Mouse (Mus musculus): Measurements from ENCODE around the gene Ncapg2. TPM values are rescaled to one million over a fixed set of nuclear protein-coding genes. Genes with fewer than 3 reads are reported as not detected.

Ncapg2 gene
- 1 to 10 TPM; 3.6 to 4.2 TPM for total RNA-seq (2021)
- long read RNA-seq, experiment 1, partial matches to known transcripts: 1 of 2 reads
- long read RNA-seq, experiment 1, other reads (novel, unspliced or antisense): 0 of 2 reads
- long read RNA-seq, experiment 2: 0 reads

DNA sequence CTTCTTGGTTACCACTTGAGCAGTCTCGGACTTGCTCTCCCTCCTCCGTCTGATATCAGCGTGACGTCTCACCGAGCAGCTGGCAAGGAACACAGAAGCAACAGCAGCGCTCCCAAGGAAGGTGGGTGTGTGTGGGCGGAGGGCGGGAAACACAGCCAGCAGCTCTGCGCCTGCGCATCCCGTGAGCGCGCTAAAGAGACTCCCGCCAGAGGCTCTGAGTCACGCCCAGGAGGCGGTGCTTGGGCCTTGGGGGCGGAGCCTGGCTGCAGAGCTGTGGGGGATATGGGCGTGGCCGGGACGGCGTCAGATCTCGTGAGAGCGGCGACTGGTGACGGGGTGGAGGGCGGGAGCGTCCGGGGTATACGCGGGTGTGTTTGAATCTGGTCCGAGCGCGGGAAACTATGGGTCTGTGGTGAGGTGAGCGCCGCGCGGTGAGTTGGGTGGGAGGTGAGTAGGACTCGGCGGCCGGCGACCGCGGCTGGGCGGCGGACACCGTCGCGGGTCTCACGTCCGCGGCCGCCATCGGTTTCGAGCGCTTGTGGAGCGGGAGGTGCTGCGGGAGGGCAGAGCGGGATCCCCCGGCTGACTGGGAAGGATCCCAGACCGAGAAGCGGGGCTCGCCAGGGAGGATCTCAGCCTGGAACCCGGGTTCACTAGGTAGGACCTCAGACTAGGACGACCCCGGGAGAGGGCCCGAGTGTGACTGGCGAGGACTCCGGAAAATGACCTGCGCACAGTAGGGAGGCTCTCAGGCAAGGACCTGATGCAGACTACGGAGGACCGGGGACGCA lies at the start of gene Ncapg2:
Gene Ncapg2, plus strand, starts transcription at position 358 of the 791 bp plus-strand sequence.
- peak; percentile 99 for DNase-seq (ENCODE audit: low spot score in 2 of 2)

DNA sequence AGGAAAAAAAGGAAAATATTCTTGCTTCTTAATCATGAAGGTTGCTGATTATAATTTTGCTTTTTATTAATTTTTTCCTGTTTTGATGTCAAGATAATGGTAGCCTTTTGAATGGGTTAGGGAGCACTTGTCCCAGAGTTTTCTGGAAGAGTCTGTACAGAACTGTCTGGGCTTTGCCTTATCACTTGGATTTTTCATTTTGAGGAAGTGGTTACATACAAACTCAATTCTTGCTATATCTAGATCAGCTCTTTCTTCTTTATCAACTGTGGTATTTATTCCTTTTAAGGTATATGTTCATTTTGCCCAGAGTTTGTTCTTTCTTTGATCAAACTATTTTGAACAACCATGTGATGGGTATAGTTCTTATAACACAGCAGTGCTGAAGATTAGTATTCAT lies 43.1 kb upstream of the Ncapg2 start:
- DNase-seq (ENCODE audit: low spot score in 2 of 2): no peak

DNA sequence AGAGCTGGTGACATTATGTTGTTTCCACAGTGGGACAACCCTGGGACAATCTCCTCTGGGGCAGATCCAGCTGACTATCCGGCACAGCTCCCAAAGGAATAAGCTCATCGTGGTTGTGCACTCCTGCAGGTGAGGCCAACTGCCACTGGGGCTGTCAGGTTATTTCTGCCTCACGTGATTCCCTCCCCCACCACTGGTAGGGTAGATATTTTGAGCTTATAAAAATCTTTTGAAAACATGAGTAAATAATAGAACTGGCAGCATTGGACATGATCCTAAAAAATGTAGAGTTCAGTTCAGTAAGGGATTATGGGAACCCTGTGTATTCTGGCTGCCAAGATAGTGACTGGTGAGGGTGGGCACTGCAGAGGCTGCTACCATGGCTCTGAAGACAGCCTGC lies 38.3 kb upstream of the Ncapg2 start:
- DNase-seq (ENCODE audit: low spot score in 2 of 2): no peak

DNA sequence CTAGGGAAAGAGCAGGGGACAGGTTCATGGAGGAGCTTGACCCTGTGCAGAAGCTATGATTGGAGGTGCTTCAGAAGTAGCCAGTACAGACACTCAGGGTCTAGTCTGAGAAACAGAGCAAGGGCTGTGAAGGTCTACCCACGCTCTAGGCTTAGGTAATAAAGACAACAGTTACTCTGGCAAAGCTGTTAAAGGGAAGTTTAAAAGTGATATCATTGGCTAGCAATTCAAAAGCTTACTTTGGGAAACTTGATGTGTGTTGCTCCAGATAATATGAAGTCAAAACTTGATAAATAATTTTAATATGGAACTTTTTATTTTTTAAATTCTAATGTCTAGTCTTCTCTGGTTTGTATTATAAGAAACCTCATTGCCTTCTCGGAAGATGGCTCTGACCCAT lies 37.9 kb upstream of the Ncapg2 start:
- DNase-seq (ENCODE audit: low spot score in 2 of 2): no peak

DNA sequence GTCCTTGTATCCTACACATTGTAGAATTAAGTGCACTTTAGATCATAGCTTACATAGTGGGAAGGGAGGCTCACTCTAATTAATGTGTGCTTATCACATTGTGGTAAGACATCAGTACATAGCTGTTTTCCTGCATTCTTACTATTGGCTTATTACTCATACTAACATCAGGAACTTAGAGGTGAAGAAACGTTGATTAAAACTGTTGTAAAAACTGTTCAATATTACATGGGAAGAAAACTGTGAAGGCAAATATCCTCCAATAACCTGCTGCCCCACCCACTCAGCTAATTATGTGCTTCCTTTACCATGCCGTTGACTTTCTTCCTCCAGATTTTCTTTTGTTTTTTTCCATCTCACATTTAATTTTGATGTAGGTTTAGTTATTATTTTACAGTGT lies 36.3 kb upstream of the Ncapg2 start:
- no peak for DNase-seq (ENCODE audit: low spot score in 2 of 2)

DNA sequence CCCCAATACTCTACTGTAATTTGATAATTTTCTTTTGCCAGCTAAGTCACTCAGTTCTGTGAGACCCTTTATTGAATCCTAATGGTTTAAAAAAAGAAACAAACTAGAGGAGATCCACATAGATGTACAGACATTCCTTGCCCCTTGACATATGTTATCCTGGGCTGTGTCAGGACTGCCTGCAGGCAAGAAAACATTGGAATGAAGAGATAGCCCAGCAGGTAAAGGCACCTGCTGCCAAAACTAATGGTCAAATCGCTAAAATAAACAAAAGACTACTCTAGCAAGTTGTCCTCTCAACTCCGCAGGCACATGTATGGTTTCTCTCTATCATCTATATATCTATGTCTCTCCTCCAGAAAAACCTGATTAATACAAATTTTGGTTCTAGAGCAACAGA lies 22.1 kb upstream of the Ncapg2 start:
- DNase-seq (ENCODE audit: low spot score in 2 of 2): no peak

DNA sequence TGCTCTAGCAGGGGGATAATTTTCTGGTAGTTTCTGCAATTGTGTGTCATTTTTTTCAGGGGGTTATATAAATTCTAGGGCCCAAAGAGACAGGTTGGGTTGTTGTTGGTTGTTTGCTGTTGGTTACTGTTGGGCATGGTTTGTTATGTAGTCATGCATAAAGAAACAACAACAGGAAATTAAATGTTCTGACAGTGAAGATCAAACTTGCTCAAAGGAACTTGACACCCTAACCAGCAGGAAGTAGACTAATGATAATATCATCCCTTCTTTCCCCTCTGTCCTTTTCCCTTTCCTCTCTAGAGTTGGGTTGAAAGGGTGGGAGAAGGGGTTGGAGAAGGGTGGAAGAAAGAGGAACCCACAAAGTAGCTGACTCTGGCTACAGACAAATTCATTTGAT lies 21.2 kb upstream of the Ncapg2 start:
- no peak for DNase-seq (ENCODE audit: low spot score in 2 of 2)

DNA sequence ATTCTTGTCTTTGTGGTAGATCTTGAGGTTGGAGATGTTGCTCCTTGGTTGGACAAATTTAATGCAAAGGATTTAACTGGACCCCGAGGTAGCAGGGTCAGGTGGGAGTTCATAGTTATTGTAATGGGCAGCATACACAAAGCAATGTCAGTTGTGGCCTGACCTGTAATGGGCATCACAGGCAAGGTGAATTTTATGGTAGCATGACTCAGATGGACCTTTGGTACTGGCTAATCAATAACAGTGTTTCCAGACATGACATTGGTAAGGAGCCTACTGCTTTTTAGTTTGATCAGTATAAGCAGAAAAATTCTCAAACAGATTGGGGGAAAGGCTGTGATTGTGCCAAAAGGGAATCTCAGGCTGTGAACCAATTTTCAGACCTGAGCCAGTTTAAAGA lies 18.4 kb upstream of the Ncapg2 start:
- no peak for DNase-seq (ENCODE audit: low spot score in 2 of 2)

DNA sequence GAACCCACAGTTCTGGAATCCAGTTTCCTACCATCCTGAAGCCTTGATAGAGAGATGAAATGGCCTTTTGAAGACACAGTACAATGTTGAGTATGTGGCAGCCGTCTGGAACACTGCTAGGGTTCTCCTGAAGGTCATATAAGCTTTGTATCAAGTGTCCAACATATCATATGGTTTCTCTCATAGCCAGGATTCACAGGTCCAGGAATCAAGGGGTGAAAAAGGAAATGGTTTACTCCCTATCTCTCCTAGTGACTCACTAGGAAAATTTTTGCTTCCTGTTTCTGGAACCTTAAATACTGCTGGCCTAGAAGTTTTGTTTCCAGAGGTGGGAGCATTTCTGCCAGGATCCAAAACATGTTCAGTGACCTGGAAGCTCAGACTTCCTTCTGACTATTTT lies 15.3 kb upstream of the Ncapg2 start:
- no peak for DNase-seq (ENCODE audit: low spot score in 2 of 2)

DNA sequence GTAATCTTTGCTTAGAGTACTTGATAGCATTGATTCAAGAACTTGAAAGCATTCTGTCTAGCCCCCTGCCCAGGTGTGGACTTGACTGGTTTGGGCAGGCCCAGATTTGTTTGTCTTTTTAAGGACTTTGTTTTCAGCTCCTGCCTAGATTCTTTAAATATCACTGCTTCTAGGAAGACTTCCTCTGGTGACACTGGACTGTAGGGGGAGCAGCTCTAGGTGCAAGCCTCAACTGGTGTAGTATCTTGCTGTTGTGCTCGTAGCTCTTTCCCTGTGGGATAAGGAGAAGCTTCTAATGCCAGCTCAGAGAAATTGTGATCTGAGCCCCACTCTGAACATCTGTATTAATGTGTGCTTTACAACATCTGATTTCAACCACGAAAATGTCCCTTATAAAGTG lies 10.9 kb upstream of the Ncapg2 start:
- DNase-seq (ENCODE audit: low spot score in 2 of 2): no peak

DNA sequence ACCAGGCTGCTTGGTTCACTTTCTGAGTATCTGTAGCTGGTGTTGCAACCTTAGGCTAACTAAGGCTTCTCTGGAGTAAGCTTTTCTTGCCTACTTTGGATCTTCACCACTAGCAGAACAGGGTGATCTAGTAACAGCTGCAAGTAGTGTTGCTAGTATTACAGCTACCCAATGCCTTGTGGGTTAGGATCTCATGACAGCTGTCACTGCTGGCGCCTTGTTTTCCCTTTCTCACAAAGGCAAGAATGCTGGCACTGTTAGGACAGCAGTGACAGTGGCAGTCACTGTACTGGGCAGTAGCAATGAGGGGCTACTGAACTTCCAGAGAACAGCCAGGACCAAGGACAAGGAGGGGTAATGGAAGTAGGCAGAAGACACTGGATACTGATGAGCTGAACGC lies 9.9 kb upstream of the Ncapg2 start:
- no peak for DNase-seq (ENCODE audit: low spot score in 2 of 2)

DNA sequence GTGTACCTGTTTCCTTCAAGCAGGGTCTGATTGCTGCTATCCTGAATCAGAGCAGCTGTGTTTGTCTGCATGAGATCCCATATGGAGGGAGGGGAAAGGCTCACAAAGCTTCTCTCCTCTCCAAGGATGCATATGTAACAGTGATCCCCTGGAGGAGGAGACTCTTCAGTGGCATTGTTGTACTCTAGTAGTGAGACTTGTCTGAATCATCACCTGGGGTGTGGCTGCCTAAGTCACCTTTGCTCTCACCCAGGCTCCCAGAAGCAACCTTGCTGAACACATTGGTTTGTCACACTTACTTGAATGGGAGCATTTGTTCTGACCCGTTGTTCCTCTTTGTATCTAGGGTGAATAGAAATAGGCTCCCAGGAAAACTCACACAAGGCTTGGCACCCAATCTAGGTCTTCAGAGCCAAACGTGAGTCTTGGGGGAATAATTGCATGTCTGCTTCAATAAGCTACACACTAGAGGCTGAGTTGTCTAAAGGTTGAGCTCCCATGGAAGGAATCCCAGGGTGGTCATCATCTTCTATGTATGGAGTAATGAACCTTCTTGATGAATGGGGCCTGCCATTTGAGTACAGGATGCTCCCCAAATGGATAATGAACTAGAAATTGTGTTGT lies 9.0 kb upstream of the Ncapg2 start:
- DNase-seq (ENCODE audit: low spot score in 2 of 2): no peak

DNA sequence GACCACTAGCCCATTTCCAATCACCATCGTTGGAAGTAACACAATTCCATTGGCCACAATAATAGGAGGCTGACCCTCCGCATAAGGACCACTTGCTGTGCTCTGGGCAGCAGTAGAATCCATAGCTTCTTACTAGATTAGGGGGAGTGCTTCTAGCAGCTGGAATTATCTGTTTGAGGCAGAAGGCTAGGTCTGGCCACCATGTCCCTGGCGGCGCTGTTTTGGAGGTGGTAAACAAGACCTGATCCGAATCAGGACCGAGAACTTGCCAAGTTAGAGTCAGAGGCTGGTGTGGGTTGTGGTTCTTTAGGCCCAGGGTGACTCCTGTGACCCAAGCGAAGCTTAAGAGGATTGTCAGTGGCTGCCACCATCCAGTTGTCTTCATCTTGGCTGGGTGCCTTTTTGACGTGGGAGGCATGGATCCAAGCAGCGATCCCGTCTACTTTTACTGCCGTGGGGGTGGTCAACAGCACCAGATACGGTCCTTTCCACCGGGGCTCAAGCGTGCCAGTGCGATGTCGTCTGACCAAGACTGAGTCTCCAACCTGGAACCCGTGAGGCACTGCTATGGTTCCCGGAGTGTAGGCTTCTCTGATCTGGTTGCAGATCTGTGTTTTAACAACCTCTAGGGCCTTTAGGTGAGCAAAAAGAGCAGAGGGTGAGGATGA lies 1.1 kb upstream of the Ncapg2 start:
- DNase-seq (ENCODE audit: low spot score in 2 of 2): peak in 1 of 2 experiments; percentile 24

DNA sequence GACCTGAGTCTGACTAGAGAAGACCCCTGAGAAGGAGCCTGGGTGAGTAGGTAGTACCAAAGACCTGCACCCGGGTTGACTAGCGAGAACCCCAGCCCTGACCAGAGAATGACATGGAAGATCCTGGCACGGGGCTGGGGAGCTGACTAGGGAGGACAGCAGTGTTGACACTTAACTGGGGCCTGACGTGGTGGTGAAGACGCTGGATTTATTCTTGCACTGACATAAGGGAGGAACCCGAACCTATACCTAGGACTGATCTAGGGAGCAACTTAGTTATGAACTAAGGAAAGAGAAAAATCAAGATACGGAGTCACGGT lies 594 bp downstream of the Ncapg2 start:
- DNase-seq (ENCODE audit: low spot score in 2 of 2): peak in 1 of 2 experiments; percentile 21

DNA sequence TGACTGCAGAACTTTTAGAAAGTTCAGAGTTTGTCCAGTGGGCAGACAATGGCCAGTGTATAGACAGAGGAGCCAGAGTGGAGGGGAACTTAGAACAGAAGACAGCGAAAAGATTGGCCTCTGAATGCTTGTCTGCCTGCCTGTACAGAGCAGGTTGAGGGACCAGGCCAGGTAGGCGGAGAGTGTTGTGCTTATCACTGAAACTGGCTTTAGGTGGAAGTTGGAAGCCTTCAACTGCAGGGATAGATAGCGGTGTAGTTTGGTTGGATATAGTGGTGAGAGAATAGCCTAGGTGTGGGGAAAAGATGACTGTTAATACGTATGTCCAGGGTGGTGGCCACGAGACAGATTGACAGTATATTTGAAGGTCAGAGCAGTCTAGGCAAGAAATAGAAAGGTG lies 2.7 kb downstream of the Ncapg2 start:
- DNase-seq (ENCODE audit: low spot score in 2 of 2): no peak

DNA sequence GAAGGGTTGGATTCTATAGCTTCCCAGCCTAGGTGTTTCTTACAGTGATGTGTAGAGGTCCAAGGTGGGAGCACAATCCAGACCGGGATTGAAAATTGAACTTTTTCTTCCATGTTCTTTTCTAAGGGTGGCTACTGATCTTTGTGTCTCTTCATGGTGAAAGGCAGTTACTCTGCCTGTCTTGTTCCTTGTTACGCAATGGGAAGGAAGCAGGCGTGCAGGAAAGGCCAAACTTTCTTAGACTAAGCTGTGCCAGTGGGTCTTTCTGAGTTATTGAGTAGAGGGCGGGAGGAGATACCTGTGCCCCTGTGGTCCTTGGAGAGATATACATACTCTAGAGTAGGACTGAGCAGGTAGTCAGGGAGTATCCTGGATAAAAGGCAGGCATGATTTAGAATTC lies 9.7 kb downstream of the Ncapg2 start:
- DNase-seq (ENCODE audit: low spot score in 2 of 2): no peak

DNA sequence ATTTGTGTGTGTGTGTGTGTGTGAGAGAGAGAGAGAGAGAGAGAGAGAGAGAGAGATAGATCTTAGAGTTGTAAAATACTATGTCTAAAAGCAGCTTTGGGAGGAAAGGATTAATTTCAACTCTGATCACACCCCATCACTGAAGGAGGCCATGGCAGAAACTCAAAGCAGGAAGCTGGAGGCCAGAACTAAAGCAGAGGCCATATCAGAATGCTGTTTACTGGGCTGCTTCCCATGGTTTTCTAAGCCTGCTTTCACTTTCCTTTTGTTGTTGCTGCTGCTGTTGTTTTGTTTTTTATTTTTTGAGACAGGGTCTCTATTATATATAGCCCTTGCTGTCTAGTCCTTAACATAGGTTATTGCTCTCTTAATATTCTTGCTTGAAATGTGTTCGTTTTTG lies 11.3 kb downstream of the Ncapg2 start:
- no peak for DNase-seq (ENCODE audit: low spot score in 2 of 2)

DNA sequence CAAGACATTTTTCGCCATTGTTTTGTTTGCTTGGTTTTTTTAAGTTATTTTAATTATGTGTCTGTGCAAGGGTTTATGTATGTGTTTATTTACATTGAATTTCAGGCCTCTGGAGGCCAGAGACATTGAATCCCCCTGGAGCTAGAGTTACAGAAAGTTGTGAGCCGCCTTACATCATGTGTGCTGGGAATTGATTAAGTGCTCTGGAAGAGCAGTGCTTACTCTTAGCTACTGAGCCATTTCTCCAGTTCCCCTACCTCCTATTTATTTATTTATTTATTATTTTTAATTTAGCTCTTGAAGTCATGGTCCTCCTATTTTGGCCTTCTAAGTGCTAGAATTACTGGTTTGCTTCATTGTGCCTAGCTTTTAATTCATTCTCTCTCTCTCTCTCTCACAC lies 16.5 kb downstream of the Ncapg2 start:
- DNase-seq (ENCODE audit: low spot score in 2 of 2): no peak

DNA sequence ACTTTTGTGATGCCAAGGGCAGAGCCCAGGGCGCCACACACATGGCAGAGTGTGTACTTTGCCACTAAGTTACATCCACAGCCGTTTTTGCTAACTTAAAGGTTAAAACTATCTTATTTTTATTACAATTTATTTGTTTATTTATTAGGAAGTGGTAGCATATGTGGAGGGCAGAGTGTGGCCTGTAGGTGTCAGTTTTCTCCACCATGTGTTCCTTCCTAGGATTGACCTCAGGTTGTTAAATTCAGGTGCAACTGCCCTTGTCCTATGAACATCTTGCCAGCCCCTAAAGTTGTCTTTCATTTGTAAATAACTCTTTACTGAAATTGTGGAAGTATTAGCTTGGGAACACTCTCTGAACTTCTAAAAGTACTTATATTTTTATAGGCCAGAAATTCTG lies 20.2 kb downstream of the Ncapg2 start:
- no peak for DNase-seq (ENCODE audit: low spot score in 2 of 2)

DNA sequence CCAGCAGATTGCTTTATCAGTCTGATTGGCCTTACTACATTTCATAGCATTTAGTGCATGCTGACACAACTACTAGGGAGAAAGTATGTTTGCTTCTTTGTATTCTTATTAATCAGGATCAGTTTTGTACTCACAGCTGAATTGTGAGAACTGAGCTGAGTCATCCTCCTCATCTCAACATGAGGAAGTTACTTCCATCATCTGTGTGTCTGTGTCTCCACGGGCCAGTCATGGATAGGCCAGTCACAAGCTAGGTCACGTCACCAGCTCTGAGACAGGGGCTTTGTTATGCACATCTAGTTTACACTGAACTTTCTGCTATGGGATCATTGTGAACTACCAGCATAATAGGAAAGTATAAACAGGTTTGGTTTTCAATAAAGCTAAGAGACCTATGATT lies 28.5 kb downstream of the Ncapg2 start:
- no peak for DNase-seq (ENCODE audit: low spot score in 2 of 2)

DNA sequence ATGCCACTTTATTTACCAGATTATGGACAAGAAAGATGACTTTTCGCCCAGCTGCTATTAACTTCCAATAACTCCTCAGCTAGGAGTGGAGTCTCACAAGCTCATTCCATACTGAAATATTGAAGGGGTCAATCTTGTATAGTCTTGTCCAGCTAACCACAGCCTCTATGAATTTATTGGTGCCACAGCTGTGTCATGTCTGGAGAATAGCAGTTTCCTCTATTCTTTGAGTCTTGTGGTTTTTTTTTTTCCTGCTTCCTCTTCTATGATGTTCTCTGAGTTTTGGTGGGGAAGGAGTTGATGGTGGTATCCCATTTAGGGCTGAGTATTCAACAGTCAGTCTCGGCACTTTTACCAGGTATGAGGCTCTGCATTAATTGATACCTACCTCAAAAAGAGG lies 30.0 kb downstream of the Ncapg2 start:
- no peak for DNase-seq (ENCODE audit: low spot score in 2 of 2)

DNA sequence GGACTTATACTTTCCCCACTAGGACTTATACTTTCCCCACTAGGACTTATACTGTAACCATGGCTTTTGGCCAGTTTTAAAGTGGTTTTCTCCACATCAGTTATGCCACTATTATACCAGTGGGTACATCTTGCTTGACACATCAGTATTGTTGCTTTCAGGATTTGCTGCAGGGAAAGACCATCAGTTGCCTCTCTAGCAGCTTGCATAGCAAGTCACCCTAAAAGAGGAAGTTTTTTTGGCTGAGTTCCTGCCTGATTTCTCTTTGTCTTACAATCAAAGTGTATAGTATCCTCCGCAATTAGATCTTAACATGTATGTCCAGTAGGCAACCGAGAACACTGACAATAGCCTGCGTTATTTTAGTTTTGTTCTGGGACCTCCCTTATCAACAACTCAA lies 30.9 kb downstream of the Ncapg2 start:
- no peak for DNase-seq (ENCODE audit: low spot score in 2 of 2)
